Mouse (Mus musculus): Measurements from ENCODE around the gene Gm16181. TPM values are rescaled to one million over a fixed set of nuclear protein-coding genes. Genes with fewer than 3 reads are reported as not detected.
A peak's percentile ranks its signal among the peaks of the same experiment; 100 is the strongest.

Gm16181 gene
- polyA plus RNA-seq, 1 experiment = not detected

GRCm38 (mm10) chr17:35255301-35255700, 34.7 kb downstream of the Gm16181 start:
- Histone ChIP-seq H3K4me3 (replicated peaks) (no peak overlapping the region), H3K4me1 (ENCODE audit: control insufficient read depth) (peaks cover 26% of the 10 kb centered on the region), H3K9me3 (ENCODE audit: control insufficient read depth, low read length) (no peaks in the 10 kb centered on the region), H3K27me3 (ENCODE audit: control insufficient read depth) (peaks cover 11% of the 10 kb centered on the region), H3K36me3 (ENCODE audit: control insufficient read depth) (peaks cover 44% of the 10 kb centered on the region)
- TF ChIP-seq TAL1 (IDR thresholded peaks at IDR 0.05; ENCODE audit: low read length) (no peak), GATA1 (IDR thresholded peaks at IDR 0.05; ENCODE audit: low read length) (no peak)

GRCm38 (mm10) chr17:35255704-35256103, 35.1 kb downstream of the Gm16181 start:
- TF ChIP-seq TAL1 (IDR thresholded peaks at IDR 0.05; ENCODE audit: low read length) (no peak), GATA1 (IDR thresholded peaks at IDR 0.05; ENCODE audit: low read length) (no peak)
- Histone ChIP-seq H3K36me3 (ENCODE audit: control insufficient read depth) (peaks cover 40% of the 10 kb centered on the region), H3K4me3 (replicated peaks) (no peak overlapping the region), H3K27me3 (ENCODE audit: control insufficient read depth) (peaks cover 11% of the 10 kb centered on the region), H3K9me3 (ENCODE audit: control insufficient read depth, low read length) (no peaks in the 10 kb centered on the region), H3K4me1 (ENCODE audit: control insufficient read depth) (peaks cover 26% of the 10 kb centered on the region)

GRCm38 (mm10) chr17:35257378-35257777, 36.7 kb downstream of the Gm16181 start:
- H3K4me1 ChIP-seq (ENCODE audit: control insufficient read depth) = peaks cover 34% of the 10 kb centered on the region
- TF ChIP-seq GATA1 (IDR thresholded peaks at IDR 0.05; ENCODE audit: low read length) = no peak
- no peak for TF ChIP-seq TAL1 (IDR thresholded peaks at IDR 0.05; ENCODE audit: low read length)

GRCm38 (mm10) chr17:35257824-35258491, 37.3 kb downstream of the Gm16181 start:
- no peak for TF ChIP-seq GATA1 (IDR thresholded peaks at IDR 0.05; ENCODE audit: low read length)
- no peak for TF ChIP-seq TAL1 (IDR thresholded peaks at IDR 0.05; ENCODE audit: low read length)
- Histone ChIP-seq H3K27me3 (ENCODE audit: control insufficient read depth) (peaks cover 29% of the 10 kb centered on the region), H3K9me3 (ENCODE audit: control insufficient read depth, low read length) (no peaks in the 10 kb centered on the region), H3K4me3 (replicated peaks) (peak overlapping the region; percentile 64), H3K36me3 (ENCODE audit: control insufficient read depth) (peaks cover 19% of the 10 kb centered on the region), H3K4me1 (ENCODE audit: control insufficient read depth) (peaks cover 40% of the 10 kb centered on the region)

More at GRCm38 (mm10) chr17:35257378-35257777, 36.7 kb downstream of the Gm16181 start:
- Histone ChIP-seq H3K4me3 (replicated peaks) (peak overlapping the region; percentile 64), H3K9me3 (ENCODE audit: control insufficient read depth, low read length) (no peaks in the 10 kb centered on the region), H3K27me3 (ENCODE audit: control insufficient read depth) (peaks cover 23% of the 10 kb centered on the region), H3K36me3 (ENCODE audit: control insufficient read depth) (peaks cover 25% of the 10 kb centered on the region)

- no peak for TF ChIP-seq GATA1 (IDR thresholded peaks at IDR 0.05; ENCODE audit: low read length)
- no peak for TF ChIP-seq TAL1 (IDR thresholded peaks at IDR 0.05; ENCODE audit: low read length)
- Histone ChIP-seq H3K27me3 (ENCODE audit: control insufficient read depth) (peaks cover 37% of the 10 kb centered on the region), H3K36me3 (ENCODE audit: control insufficient read depth) (peaks cover 10% of the 10 kb centered on the region), H3K4me1 (ENCODE audit: control insufficient read depth) (peaks cover 43% of the 10 kb centered on the region), H3K9me3 (ENCODE audit: control insufficient read depth, low read length) (no peaks in the 10 kb centered on the region), H3K4me3 (replicated peaks) (no peak overlapping the region)
These were observed 38.2 kb downstream of the Gm16181 start for GRCm38 (mm10) chr17:35258492-35259478.

GRCm38 (mm10) chr17:35259621-35260020, 39.0 kb downstream of the Gm16181 start:
- H3K27me3 ChIP-seq (ENCODE audit: control insufficient read depth) = peaks cover 46% of the 10 kb centered on the region
- H3K4me1 ChIP-seq (ENCODE audit: control insufficient read depth) = peaks cover 41% of the 10 kb centered on the region
- peaks cover 2% of the 10 kb centered on the region for H3K36me3 ChIP-seq (ENCODE audit: control insufficient read depth)
- no peak overlapping the region for H3K4me3 ChIP-seq (replicated peaks)
- TF ChIP-seq GATA1 (IDR thresholded peaks at IDR 0.05; ENCODE audit: low read length) (no peak), TAL1 (IDR thresholded peaks at IDR 0.05; ENCODE audit: low read length) (no peak)
- H3K9me3 ChIP-seq (ENCODE audit: control insufficient read depth, low read length) = no peaks in the 10 kb centered on the region

GRCm38 (mm10) chr17:35261651-35262050, 41.0 kb downstream of the Gm16181 start:
- peaks cover 41% of the 10 kb centered on the region for H3K4me1 ChIP-seq (ENCODE audit: control insufficient read depth)
- H3K4me3 ChIP-seq (replicated peaks) = no peak overlapping the region
- TF ChIP-seq TAL1 (IDR thresholded peaks at IDR 0.05; ENCODE audit: low read length) = no peak
- no peak for TF ChIP-seq GATA1 (IDR thresholded peaks at IDR 0.05; ENCODE audit: low read length)

GRCm38 (mm10) chr17:35262664-35263522, 42.3 kb downstream of the Gm16181 start, which contains the start of gene H2-D1:
Gene H2-D1, plus strand, starts transcription at chr17:35262730.
- H3K4me1 ChIP-seq (ENCODE audit: control insufficient read depth) = peaks cover 32% of the 10 kb centered on the region
- TF ChIP-seq TAL1 (IDR thresholded peaks at IDR 0.05; ENCODE audit: low read length) (no peak), GATA1 (IDR thresholded peaks at IDR 0.05; ENCODE audit: low read length) (no peak)
- peak within 1 kb of the TSS; percentile 77 for H3K4me3 ChIP-seq (replicated peaks)
- peaks cover 41% of the 10 kb centered on the region for H3K27me3 ChIP-seq (ENCODE audit: control insufficient read depth)
- peaks cover 3% of the 10 kb centered on the region for H3K36me3 ChIP-seq (ENCODE audit: control insufficient read depth)
- H3K9me3 ChIP-seq (ENCODE audit: control insufficient read depth, low read length) = no peaks in the 10 kb centered on the region

More at GRCm38 (mm10) chr17:35261651-35262050, 41.0 kb downstream of the Gm16181 start:
- Histone ChIP-seq H3K36me3 (ENCODE audit: control insufficient read depth) (no peaks in the 10 kb centered on the region), H3K9me3 (ENCODE audit: control insufficient read depth, low read length) (no peaks in the 10 kb centered on the region), H3K27me3 (ENCODE audit: control insufficient read depth) (peaks cover 44% of the 10 kb centered on the region)

Measured in erythroblast, embryonic 14.5 days (primary cell).